Mouse (Mus musculus) liver (tissue): ENCODE results near the gene Cdk5.

ENCODE experiments used
- DNase-seq: peaks from one replicate; pipeline ENCODE4 v3.0.0-alpha.2; 2020; ENCODE audit warnings: mixed read lengths

Cdk5 gene

DNA sequence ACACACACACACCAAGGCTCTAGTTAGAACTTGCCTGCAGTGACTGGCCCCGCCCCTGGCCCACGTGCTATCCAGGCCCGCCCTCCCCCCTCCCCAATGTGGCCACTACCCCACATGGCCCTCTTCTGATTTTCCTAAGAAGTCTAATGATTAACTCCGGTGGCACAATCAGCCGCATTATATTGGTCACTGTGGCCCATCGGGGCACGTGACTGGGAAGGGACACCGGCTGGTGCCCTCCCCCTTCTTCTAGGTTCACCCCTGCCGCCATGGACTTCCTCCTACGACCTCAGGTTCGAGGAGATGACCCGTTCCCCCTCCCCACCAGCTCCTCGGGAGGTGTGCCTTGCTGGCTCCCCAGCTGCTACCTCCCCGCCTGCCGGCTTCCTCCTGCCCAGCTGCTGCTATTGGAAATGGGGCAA is 4.7 kb upstream of the Cdk5 start:
- DNase-seq = peak; percentile 64

DNA sequence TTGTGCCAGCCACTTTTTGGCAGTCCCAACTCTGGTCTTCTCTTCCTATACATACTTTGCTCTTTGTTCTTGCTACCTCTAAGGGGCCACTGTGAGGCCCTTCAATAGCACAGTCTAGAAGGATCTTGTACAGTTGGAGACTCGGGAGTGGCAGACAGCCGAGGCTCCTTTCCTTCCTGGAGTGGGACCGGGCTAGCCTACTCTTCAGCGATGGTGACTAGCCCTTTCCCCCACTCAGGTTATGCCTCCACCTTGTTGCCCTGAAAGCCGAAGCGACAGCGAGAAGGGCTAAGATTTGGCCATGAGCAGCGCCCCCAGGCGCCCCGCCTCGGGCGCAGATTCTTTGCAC is 3.9 kb upstream of the Cdk5 start:
- no peak for DNase-seq

DNA sequence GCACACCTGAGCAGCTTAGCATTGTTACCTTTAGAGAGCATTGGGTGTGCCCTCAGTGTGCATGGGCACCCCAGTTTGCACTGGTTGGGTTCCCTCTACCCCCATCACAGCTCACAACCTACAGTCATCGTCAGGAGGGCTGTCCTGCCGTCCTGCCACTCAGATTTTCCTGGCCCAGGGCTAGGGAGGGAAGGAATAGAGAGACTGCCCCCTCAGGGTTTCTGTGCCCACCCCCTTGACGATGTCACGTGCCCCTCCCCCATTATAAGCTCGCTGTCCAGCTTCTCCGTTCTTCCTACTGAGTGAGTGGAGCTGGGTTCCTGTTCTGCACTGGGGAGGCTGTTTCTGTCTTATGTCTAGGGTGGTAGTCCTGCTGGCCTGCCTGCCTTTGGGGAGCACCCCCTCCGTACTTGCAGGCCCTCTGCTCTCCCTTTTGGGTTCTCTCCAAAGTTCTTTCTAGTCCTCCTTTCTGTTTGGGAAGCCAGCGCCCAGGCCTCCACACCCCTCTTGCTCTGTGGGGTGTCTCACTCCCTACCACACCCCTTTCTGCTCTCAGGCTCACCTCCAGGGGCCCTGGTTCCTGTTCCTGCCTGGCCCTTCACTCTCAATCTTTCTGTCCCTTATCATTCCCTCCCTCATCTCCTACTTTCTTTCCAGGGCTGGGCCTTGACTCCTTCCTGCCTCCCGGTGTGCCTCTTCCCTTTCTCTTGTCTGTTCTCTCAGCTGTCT is 3.4 kb upstream of the Cdk5 start:
- DNase-seq = no peak

DNA sequence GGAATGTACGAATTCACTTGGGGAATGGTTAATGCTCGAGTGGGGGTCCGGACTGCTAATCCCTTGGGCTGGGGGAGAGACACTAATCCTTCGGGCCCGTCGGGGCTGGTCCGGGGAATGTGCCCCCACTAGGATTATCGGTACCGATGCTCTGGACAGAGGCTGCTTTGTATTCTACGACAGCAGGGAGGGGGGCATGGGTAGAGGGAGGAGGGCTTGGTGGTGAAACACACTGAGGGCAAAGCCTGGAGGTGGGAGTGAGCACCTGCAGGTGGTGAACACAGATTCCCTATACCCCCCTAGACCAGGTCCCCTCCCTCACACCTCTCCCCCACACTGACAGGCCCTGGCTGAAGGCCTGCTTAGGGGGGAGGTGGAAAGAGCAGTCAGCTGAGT is 2.7 kb upstream of the Cdk5 start:
- no peak for DNase-seq

DNA sequence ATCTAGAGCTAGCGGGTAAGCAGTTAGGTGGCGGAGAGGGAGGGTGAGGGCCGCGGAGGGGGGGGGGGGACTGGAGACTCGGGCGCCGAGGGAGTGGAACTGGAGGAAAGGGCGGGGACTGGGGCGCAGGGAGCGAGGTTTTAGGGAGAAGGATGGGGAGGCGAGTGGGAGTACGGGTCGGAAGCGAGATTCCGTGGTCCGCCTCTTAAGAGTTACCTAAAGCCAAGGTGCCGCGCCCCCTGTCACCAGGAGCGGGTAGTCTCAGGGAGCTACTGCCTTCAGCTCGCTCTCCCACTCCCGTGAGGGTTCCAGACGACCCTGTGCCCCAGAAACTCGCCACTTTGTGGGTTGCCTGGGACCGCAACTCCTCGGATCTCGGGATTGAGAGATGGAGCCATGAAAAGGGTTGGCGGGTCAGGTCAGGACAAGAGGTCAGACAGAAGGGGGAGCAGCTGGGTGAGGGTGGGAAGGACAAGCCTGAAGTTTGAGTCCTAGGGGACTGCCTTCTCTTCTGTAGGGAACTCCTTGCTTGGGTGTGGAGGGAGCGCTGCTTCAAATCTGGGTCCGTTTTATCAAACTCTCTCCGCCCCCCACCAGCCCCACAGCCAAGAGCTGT is 2.2 kb upstream of the Cdk5 start:
- peak; percentile 57 for DNase-seq

DNA sequence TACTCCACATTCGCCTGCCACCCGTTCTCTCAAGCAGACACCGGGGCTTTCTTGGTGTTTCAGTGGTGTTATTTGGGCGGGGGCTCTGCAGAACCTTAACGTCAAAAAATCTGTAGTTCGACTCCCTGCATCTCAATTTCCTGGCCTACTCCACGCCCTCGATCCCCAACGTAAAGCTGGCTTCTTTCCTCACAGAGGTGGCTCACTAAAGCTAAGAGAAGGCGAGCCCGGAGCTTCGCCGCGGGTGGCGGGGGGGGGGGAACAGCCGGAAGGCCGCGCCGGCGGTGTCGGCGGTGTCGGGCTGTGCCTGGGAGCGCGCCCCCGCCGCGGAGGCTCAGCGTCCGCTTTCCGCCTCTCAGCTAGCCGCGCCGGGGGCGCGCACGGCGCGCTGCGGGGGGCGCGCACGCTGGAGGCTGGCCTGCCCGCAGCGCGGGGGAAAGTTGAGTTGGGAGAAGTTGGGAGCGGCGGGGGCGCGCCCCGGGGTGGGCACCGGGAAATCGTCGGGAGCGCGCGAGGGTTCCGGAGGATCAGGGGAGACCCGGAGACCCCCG is 1.6 kb upstream of the Cdk5 start:
- DNase-seq = peak; percentile 89

DNA sequence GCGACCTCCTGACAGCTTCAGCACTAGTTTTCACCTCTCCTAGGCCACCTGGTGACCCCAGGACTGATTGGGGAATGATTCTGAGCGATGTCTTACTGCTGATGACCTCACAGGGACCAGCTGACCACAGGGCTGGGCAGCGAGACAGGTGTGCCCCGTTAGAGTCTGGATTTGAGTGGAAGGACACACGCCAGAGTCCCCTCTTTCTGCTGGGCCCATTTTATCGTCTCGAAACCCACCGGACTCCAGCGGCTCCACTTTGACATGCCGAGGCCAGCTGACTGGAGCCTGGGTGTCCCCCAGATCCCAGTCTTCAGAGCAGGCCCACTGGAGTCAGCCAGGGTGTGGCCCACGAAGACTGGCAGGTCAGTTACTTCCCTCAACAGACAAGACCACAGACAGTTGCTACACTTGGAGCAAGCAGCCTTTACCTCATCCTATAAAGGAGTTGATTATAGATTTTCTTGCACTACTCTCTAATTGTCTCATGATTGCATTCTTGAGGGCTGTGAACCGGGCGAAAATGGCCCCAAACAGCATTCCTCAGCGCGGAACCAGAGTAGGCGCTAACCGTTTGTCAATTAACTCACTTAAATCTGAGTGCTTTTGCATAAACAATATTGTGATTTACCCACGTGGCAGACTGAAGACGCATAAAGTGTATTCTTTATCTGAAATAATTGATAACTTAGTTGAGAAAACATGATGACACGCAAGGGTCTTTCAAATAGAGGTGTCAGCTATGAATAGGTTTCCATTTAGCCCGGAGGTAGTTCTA is 863 bp upstream of the Cdk5 start:
- DNase-seq = peak; percentile 67

DNA sequence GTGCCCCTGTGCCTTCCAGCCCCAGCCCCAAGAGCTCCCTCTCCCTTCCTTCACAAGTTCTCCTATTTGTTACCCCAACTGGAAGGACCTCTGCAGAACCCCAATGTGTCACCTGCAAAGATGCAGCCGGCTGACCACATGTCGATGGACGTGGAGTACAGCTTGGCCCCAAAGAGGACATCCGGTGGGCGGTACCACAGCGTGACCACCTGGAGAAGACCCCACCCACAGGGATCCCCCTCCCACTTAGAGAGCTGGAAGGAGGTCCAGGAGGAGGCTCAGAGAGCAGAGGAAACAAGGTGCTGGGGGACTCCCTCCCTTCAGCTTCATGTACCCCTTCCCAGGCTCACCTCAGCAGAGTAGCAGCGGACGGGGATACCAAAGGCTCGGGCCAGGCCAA is 2.9 kb downstream of the Cdk5 start:
- no peak for DNase-seq

DNA sequence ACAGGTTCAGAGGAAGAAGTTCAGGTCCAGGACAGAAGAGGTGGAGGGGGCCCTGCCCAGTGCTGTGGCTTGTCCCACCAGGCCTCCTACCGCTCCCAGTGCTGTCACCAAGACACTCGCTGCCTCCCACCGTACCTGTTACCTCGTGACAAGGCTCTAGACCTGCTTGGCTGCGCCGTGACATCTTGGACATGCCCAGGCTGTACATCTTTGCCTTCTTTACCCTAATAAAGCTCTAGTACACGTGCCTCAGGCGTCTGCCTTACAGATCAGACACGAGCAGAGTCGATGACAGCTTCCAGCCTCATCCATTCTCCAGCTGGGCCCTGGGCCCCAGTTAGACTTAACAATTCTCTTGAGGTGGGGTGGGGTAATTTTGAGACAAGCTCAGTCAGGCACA is 5.7 kb downstream of the Cdk5 start:
- DNase-seq = no peak

DNA sequence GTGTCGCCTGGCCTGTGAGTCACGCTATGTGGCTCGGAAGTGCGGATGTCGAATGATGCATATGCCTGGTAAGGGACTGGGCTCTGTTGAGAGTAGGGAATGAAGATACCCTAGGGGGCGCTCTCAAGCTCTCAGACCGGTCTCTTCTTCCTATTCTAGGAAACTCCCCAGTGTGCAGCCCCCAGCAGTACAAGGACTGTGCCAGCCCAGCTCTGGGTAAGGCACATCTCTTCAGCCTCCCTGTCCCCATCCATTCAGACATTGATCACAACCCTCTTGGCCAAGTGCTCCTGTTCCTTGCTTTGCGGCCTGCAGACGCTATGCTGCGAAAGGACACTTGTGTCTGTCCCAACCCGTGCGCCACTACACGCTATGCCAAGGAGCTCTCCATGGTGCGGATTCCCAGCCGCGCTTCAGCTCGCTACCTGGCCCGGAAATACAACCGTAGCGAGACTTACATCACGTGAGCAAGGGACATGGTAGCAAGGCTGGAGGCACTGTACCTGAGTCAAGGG is 7.1 kb downstream of the Cdk5 start:
- peak; percentile 65 for DNase-seq

DNA sequence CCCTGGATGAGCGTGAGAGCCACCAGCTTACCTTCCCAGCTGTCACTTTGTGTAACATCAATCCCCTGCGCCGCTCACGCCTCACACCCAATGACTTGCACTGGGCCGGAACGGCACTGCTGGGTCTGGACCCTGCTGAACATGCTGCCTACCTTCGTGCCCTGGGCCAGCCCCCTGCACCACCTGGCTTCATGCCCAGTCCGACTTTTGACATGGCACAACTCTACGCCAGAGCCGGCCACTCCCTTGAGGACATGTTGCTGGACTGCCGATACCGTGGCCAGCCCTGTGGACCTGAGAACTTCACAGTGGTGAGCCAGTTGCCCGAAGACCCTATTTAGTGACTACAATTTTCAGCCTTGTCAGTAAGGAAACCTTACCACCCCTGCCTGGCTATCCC is 9.4 kb downstream of the Cdk5 start:
- DNase-seq = no peak

DNA sequence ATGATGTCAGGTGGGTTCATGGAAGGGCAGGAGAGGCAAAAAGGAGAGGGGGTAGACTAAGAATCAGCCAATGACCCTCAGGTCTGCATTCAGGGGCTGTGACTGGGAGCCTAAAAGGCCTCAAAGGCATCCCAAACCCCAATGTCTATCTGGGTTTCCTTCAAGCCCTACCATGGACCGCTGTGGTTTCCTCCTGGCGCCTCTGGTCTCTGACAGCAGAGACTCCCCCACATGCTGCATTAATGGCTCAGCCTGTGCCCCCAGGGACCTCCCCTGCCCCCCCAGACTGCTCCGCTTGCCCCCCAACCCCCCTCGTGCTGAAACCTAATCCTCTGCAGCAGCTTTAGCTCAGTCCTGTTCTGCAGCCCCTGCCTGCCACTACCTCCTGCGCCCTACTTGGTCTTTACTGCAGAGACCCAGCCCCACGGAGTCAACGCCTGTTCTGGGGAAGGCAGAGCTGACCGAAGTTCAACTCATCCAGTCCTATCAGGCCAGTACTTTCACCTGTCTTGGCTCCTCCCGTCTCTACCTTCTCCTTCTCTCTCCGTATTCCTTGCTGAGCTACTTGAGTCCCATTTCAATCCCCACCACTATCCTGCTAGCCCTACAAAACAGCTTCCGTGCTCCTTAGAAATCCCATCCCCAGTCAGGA is 10.2 kb downstream of the Cdk5 start, which contains the start of gene Asic3:
Asic3 (plus strand) TSS at position 351 of the 652 bp plus-strand sequence.
- DNase-seq = no peak

DNA sequence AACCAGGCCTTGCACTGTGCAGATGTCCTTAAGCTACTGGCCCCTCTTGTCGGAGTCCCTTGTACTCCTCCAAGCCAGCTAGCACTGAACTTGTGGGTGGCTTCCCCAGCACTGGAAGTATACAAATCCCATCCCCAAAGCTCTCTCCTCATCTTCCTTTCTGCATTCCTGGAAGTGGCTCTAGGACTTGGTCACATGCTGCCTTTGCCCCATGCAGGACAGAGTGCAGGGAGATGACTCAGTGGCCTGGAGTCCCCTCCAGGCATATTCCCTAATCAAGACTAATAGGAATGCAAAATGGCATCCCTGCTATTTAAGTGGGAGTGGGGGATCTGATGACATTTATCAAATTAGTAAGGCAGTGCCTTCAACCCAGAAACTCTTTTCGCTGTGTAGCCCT is 11.3 kb downstream of the Cdk5 start:
- no peak for DNase-seq

DNA sequence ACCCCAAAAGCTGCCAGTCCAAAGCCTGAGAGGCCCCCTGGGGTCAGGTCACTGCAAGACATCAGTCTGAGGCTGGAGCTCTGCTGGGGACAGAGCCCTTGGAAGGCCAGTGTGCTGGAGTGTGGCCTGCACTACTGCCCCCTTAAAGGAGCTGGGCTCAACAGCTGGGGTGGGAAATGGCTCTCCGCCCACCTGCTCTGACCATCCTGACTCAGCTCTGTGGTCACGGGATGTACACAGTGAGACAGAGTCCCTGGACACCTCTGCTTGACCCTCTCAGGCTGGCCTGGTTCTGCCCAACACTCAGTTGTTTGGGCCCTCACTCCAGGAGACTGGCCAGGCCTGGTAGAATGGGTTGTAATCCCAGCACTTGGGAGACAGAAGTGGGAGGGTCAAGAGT is 13.9 kb downstream of the Cdk5 start:
- no peak for DNase-seq

DNA sequence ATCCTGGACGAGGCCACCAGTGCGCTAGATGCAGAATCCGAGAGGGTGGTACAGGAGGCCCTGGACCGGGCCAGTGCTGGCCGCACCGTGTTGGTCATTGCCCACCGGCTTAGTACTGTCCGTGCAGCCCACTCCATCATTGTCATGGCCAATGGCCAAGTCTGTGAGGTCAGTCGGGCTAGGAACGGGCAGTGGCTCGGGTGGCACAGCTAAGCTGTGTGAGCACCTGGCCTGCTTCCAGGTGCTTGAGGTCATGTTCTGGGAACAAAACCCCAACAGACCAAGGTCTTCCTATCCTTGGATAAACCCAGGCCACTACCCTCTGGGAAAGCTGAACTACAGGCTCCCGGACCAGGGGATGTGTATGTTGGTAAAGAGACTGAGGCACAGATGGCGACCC is 14.7 kb downstream of the Cdk5 start:
- DNase-seq = no peak

DNA sequence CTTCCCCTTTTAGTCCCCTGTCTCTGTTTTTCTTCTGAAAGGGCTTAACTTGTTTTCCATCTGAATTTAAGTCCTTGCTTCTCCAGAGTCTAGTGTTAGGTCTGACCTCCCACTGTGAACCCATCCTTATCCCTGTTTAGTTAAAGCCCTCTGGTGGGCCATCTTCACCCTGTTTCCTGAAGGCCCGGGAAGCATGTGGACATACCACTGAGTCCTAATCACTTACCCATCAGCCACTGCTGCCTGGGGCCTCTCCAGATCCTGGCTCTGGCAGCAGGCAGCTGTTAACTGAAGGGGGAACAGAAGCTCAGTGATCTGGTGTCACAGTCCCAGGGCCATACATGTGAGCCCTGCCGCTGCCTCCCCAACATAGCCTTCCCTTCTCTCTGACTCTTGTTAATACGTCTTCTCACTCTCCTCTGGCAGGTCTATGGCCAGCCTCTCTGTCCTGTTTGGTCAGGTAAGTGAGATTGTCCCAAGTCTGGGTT is 17.9 kb downstream of the Cdk5 start:
- DNase-seq = no peak

DNA sequence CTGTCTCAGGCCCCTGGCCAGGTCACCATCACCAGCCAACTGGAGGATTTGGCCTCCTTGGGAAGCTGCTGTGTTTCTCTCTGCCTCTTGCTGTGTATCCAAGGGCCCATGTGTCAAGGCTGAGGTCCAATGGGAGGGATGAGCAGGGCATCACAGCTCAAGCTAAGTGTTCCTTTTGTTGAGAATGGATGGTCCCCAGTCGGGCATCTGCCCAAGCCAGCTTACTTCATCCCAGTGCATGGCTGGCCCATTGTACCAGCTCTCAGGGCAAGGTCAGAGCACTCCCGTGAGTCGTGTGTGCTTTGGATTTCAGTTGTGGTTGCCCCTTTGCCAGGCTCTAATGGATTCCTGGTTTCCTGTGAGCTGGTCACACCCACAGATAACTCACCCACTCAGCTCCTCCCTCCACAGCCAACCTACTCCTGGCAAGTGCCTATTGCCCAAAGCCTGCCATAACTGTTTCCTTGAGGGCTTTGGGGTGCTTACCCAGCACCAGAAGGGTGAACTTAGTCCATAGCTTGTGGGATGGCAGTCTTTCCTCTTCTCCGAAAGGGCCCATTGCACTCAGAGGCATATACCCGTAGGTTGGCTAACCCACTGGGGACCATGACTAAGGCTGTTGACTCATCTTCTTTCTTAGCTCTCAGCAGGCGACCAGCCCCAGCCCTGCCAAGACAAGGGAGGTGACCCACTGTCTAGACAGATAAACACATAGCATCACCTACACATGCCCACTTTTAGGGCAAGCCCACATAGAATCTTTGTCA is 18.6 kb downstream of the Cdk5 start:
- no peak for DNase-seq

DNA sequence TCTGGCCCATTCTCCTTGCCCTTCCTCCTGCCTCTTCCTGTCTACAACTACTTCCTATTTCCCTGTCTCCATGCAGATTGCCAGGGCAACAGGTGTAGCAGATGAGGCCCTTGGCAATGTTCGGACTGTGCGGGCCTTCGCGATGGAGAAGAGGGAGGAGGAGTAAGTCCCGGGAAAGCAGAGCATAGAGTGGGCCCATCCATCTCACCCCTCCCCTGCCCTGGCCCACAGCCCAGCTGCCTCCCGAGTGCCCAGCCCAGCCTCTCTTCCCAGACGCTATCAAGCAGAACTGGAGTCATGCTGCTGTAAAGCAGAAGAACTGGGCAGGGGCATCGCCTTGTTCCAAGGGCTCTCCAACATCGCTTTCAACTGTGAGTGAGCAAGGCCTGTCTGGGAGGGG is 21.4 kb downstream of the Cdk5 start:
- DNase-seq = no peak

DNA sequence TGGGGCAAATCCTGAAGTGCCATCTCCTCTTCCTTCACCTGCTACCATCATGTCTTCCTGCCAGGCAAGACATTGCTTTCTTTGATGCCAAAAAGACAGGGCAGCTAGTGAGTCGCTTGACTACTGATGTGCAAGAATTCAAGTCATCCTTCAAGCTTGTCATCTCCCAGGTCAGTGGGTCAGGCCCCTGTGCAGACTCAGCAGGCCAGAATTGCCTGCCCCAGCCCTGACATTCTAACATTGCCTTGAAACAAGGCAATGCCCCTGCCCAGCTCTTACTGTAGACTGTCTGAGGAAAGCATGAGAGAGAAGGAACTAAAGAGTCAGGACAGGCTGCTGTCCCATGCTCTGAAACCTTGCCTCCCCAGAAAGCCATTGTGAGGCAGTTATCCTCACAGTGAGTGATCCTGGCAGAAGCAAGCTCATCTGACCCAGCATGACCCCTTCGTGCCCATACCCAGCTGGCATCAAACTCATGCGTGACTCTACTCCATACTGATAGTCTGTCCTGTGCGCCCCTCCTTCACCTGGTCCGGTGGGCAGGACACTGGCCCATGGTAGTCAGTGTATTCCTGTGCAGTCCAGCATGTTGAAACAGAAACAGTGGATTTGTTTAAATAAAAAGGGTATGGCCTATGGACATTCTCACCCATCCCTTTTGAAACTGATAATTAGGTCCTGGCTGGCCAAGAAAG is 22.3 kb downstream of the Cdk5 start:
- DNase-seq = no peak

DNA sequence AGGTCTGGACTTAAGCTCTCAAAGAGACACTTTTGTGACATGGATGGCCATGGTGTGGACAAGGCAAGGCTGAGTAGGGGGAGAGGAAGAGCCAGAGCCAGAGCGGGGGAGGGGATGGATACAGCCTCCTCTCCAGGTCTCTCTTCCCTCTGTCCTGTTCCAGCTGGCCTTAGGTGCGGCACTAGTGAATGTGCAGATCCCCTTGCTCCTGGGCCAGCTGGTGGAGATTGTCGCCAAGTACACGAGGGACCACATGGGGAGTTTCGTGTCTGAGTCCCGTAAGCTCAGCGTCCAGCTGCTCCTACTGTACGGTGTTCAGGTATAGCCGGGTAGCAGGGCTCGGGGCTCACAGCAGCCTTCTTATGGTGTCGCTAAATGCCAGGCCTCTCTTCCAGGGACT is 23.0 kb downstream of the Cdk5 start:
- DNase-seq = no peak

DNA sequence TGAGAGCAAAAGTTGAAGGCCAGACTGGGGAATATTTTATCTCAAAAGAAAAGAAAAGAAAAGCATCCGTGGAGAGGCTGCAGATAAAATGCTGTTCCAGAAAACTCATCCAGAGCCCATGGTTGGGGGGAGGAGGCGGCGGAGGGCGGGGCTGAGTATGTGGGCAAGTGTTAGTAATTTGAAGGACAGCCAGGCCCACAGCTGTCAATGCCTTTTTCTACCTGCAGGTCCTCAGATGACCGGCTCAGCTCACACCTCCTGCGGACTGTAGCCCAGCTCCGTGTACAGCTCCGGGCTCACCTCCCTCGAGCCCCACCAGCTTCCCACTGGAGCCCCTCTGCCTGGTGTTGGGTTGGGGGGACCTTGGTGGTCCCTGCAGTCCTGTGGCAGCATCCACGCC is 23.6 kb downstream of the Cdk5 start:
- DNase-seq = no peak
